Mouse (Mus musculus) skeletal muscle tissue, adult 2 months (tissue): ENCODE results near the gene Gpi1.
"Not testable (repeated sequence)": the region's sequence is repeated elsewhere in the genome, so short reads cannot be mapped to it uniquely, and the experiment has no call there.

Source experiments
- DNase-seq: peaks from one replicate; pipeline ENCODE4 v3.0.0-alpha.2; 2012; ENCODE audit warnings: low read depth, low spot score

Gene Gpi1

GRCm38 (mm10) chr7:34229691-34230111 is 435 bp downstream of the Gpi1 start:
- DNase-seq: peak; percentile 59

- no peak for DNase-seq
Observed at GRCm38 (mm10) chr7:34229153-34229552, 983 bp downstream of the Gpi1 start.

- DNase-seq: peak; percentile 84
Observed at GRCm38 (mm10) chr7:34228641-34229040, 1.5 kb downstream of the Gpi1 start.

GRCm38 (mm10) chr7:34226846-34227245 is 3.3 kb downstream of the Gpi1 start:
- DNase-seq: no peak

- DNase-seq: peak; percentile 74
Observed at GRCm38 (mm10) chr7:34226086-34226485, 4.0 kb downstream of the Gpi1 start.

- DNase-seq: no peak
Observed at GRCm38 (mm10) chr7:34224308-34224707, 5.8 kb downstream of the Gpi1 start.

GRCm38 (mm10) chr7:34222340-34222739 is 7.8 kb downstream of the Gpi1 start:
- no peak for DNase-seq

GRCm38 (mm10) chr7:34221594-34222250 is 8.4 kb downstream of the Gpi1 start:
- no peak for DNase-seq

GRCm38 (mm10) chr7:34218496-34218895 is 11.6 kb downstream of the Gpi1 start:
- DNase-seq: no peak

GRCm38 (mm10) chr7:34216474-34216873 is 13.7 kb downstream of the Gpi1 start:
- no peak for DNase-seq

- peak; percentile 94 for DNase-seq
Observed at GRCm38 (mm10) chr7:34215481-34215880, 14.7 kb downstream of the Gpi1 start.

GRCm38 (mm10) chr7:34214644-34215043 is 15.5 kb downstream of the Gpi1 start:
- DNase-seq: no peak

- DNase-seq: no peak
Observed at GRCm38 (mm10) chr7:34213281-34213680, 16.9 kb downstream of the Gpi1 start.

- DNase-seq: peak; percentile 57
Observed at GRCm38 (mm10) chr7:34208027-34208745, 21.9 kb downstream of the Gpi1 start.

- DNase-seq: no peak
Observed at GRCm38 (mm10) chr7:34206331-34206730, 23.8 kb downstream of the Gpi1 start.

GRCm38 (mm10) chr7:34202147-34202546 is 28.0 kb downstream of the Gpi1 start:
- DNase-seq: not testable (repeated sequence)

- DNase-seq: no peak
Observed at GRCm38 (mm10) chr7:34200829-34201228, 29.3 kb downstream of the Gpi1 start.

GRCm38 (mm10) chr7:34198346-34198745 is 31.8 kb downstream of the Gpi1 start:
- no peak for DNase-seq

- peak; percentile 89 for DNase-seq
Observed at GRCm38 (mm10) chr7:34196132-34197128, 33.7 kb downstream of the Gpi1 start, which contains the start of gene Pdcd2l. TSS of gene Pdcd2l (minus strand) at chr7:34196661.

GRCm38 (mm10) chr7:34195632-34196031 is 34.5 kb downstream of the Gpi1 start:
- no peak for DNase-seq

GRCm38 (mm10) chr7:34192825-34193224 is 37.3 kb downstream of the Gpi1 start:
- DNase-seq: no peak
